Mouse (Mus musculus) kidney, adult 11 months (tissue): Measurements from ENCODE around the gene Tspo.

Experiments
- DNase-seq: peaks from one replicate; pipeline ENCODE4 v3.0.0; 2022

Gene Tspo

GRCm38 (mm10) chr15:83546029-83546428 lies 17.4 kb upstream of the Tspo start:
- DNase-seq = no peak

- DNase-seq = no peak
These were observed 16.2 kb upstream of the Tspo start for GRCm38 (mm10) chr15:83547144-83547543.

DNA sequence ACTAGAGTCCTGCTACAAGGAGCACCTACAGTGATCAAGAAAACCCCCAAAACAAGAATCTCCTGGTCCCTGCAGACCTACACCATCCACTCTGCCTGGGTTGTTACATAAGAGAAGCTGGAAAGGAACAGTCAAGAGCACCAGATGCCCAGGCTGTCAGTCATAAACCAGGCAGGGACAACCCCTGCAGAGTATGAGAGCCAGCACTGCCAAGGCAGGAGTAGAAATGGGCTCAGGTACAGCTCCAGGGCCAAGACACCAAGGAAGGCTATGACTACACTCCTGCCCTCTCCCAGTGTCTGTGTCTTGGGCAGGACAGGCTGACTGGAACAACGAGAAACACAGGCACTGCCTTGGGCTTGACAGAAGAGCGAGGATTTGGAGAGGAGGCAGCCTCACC lies 13.3 kb upstream of the Tspo start:
- DNase-seq = peak; percentile 37

GRCm38 (mm10) chr15:83553831-83554230 lies 9.6 kb upstream of the Tspo start:
- no peak for DNase-seq

- DNase-seq = peak; percentile 85
These were observed 8.0 kb upstream of the Tspo start for GRCm38 (mm10) chr15:83555161-83555974.

DNA sequence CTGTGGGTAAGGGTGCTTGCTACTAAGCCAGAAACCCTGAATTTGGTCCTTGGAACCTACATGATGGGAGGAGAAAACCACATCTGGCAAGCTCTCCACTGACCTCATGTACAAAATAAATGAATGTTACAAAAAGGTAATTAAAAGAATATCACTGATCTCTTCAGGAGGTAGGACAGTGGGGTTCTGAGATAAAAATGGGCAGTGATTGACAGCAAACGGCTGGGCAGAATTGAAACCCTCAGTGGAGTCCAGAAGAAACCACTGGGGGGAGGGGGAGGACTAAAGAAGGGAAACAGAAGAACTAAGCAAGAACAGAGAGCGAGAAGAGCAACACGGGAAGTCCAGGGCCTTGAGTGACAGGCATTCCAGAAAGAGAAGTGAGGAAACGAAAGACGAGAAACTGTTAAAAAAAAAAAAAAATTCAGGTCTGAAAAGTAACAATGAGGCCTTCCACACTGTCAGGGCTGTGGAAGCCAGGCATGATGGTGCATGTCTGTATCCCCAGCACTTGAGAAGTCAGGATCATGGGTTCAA lies 2.4 kb upstream of the Tspo start:
- DNase-seq = no peak

- DNase-seq = peak; percentile 91
These were observed 644 bp upstream of the Tspo start for GRCm38 (mm10) chr15:83562626-83563270.

- DNase-seq = peak; percentile 65
These were observed 662 bp downstream of the Tspo start for GRCm38 (mm10) chr15:83563857-83564651.

- DNase-seq = no peak
These were observed 2.0 kb downstream of the Tspo start for GRCm38 (mm10) chr15:83565434-83565833.

DNA sequence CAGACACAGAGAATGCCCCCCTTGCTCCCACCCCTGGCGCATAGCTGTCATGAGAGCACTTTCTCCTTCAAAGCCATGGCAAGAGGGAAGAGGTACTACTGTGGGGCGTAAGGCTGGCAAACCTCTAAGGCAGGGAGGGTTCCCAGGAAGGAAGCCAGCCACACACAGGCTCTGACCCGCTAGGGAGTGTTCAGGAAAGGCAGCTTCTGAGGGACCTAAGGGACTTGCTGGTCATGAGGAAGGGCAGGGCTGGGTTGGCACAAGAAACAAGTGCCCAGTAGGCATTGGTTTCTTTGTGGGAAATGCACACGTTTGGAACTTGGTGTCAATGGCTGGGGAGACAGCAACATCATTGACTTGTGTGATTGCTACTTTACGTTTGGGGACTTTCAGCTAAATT lies 2.6 kb downstream of the Tspo start:
- DNase-seq = no peak

DNA sequence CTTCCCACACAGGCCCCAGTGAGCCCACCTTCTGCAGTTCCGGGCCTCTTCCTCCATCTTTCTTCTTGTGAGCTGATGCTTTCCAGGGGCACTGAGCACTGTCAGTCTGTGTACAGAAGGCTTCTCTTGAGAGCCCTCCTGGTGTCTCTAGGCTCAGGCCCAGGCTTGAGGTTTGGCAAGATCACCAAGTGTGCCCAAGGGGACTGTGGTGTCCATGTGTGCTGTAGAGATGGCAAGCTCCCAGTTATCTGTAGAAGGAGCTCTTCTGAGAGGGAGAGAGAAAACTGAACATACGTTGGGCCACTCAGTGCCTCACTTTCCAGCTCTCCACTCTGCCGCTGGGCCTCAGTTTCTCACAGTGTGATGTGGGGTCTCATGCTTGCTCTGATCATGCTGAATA lies 4.3 kb downstream of the Tspo start:
- no peak for DNase-seq

DNA sequence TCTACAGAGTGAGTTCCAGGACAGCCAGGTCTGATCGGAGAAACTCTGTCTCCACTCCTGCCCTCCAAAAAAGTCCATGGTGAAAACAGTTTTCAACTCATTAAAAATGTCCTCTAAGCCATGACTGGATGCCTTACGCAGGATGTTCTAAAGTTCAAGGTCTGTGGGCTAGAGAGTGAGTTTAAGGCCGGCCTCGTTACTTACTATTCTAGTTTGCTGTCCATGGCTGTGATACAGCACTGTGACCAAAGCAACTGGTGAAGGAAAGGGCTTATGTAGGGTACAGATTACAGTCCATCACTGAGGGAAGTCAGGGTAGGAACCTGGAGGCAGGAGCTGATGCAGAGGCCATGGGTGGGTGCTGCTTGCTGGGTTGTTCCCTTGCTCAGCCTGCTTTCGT lies 5.2 kb downstream of the Tspo start:
- no peak for DNase-seq

DNA sequence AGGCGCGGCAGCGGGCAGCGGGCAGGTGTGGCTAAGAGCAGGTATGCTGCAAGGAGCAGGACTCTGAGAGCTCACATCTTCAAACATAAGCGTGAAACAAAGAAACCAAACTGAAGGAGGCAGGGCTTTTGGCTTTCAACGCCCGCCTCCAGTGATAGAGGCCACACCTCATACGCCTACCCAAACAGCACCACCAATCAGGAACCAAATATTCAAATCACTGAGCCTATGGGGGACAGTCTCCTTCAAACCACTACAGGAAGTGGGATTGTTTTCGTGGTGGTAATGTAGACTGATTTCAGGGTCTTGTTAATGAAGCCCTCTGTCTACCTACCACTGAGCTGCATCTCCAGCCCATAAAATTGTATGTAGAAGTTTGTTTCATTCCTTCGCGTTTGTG lies 6.3 kb downstream of the Tspo start:
- no peak for DNase-seq

GRCm38 (mm10) chr15:83570641-83571040 lies 7.2 kb downstream of the Tspo start:
- DNase-seq = no peak

GRCm38 (mm10) chr15:83571636-83572035 lies 8.2 kb downstream of the Tspo start:
- peak; percentile 74 for DNase-seq

DNA sequence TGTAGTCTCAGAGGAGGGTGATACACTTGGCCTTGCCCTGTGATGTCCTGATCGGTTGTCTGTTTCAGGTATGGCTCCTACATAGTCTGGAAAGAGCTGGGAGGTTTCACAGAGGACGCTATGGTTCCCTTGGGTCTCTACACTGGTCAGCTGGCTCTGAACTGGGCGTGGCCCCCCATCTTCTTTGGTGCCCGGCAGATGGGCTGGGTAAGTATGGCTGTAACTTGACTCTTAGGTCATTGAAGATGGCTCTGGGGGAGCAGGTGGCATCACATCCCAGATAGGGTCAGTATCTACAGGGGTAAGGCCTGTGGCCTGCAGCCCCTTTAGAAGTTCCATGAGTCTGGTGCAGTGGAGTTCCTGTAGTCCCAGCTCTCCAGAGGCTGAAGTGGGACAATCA lies 8.7 kb downstream of the Tspo start:
- DNase-seq = no peak

- DNase-seq = no peak
These were observed 10.2 kb downstream of the Tspo start for GRCm38 (mm10) chr15:83573606-83574005.

GRCm38 (mm10) chr15:83574731-83575351 lies 11.4 kb downstream of the Tspo start:
- DNase-seq = peak; percentile 38

GRCm38 (mm10) chr15:83575543-83575942 lies 12.2 kb downstream of the Tspo start:
- DNase-seq = no peak

GRCm38 (mm10) chr15:83576651-83577050 lies 13.3 kb downstream of the Tspo start:
- DNase-seq = no peak

DNA sequence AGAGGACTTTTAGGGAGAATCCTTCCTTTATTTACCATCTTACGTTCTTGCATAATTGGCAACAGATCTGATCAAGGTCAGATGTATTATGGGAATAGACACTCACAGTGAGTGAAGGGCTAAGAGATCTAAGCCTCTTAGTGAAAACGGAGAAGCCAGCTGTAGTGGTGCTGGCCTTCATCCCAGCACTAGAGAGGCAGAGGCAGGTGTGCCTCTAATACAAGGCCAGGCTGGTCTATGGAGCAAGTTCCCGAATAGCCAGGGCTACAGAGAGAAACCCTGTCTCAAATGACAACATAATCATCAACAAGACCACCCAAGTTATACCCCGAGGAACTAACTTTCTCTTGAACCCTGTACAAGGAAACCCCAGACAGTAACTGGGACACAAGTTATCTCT lies 19.5 kb downstream of the Tspo start:
- DNase-seq = no peak

- peak; percentile 68 for DNase-seq
These were observed 20.2 kb downstream of the Tspo start for GRCm38 (mm10) chr15:83583419-83584156.
